Mouse (Mus musculus) testis, adult 2 months (tissue): ENCODE results near the gene Ovch2.

Experiments used
- CTCF ChIP-seq: fragments of 200-500 bp; IDR thresholded peaks from 2 replicates; pipeline ENCODE4 v1.5.1; 2012; ENCODE audit warnings: low read depth, mild to moderate bottlenecking, inconsistent platforms, low read length, moderate library complexity; ENCODE audit not compliant: control insufficient read depth, insufficient read depth, insufficient replicate concordance
- POLR2A ChIP-seq: fragments of 200-500 bp; IDR thresholded peaks from 2 replicates; pipeline ENCODE4 v1.6.1; 2012; ENCODE audit warnings: low read depth, mild to moderate bottlenecking, inconsistent platforms, low read length, moderate library complexity; ENCODE audit not compliant: control insufficient read depth

- TF ChIP-seq POLR2A (no peak), CTCF (no peak)
Measured at GRCm38 (mm10) chr7:107746036-107746435, 55.0 kb downstream of the Ovch2 start.
